Mouse (Mus musculus) CH12.LX (cell line): ENCODE data around the gene Ank3. TPM values are rescaled to one million over a fixed set of nuclear protein-coding genes. Genes with fewer than 3 reads are reported as not detected.

Experiments used
- DNase-seq: peaks from one replicate; pipeline ENCODE4 v3.0.0-alpha.2; 2013; ENCODE audit errors: extremely low read depth
- H3K27ac ChIP-seq: 2 replicates; pipeline ENCODE4 v1.5.1; 2012; ENCODE audit warnings: low read depth, mild to moderate bottlenecking, control low read depth, moderate library complexity; ENCODE audit not compliant: insufficient read depth
- H3K27me3 ChIP-seq: replicated peaks from 2 replicates; pipeline ENCODE3; 2012; ENCODE audit warnings: inconsistent platforms
- H3K36me3 ChIP-seq, 2 experiments: replicated peaks in 1 of 2; 2 replicates each; pipeline versions ENCODE3 to v1.6.1; 2012; ENCODE audit warnings: inconsistent platforms in 1 of 2, low read length in 1 of 2, mild to moderate bottlenecking in 1 of 2, mixed read lengths in 1 of 2, moderate library complexity in 1 of 2; ENCODE audit not compliant: control insufficient read depth in 1 of 2, insufficient read depth in 1 of 2
- H3K4me1 ChIP-seq, 2 experiments: 2 replicates each; pipeline ENCODE4 v1.6.1; 2012; ENCODE audit warnings: inconsistent platforms in 1 of 2, moderate library complexity in 1 of 2; ENCODE audit not compliant: insufficient read depth in 2 of 2, control insufficient read depth in 1 of 2
- H3K4me2 ChIP-seq: 2 replicates; pipeline ENCODE4 v1.6.1; 2012; ENCODE audit warnings: low read depth, mild to moderate bottlenecking, control low read depth; ENCODE audit not compliant: poor library complexity, insufficient read depth, severe bottlenecking
- H3K4me3 ChIP-seq, 3 experiments: fragments of 150-350 bp in 1 of 3; sonication (generic) in 1 of 3; replicated peaks in 1 of 3; 2 replicates each; pipeline versions ENCODE3 to v1.5.1; 2011 to 2012; ENCODE audit warnings: low read depth in 2 of 3, low read length in 2 of 3, mild to moderate bottlenecking in 2 of 3, moderate library complexity in 2 of 3, control low read depth in 1 of 3, improper control_type of control experiment in 1 of 3, inconsistent platforms in 1 of 3, mixed read lengths in 1 of 3; ENCODE audit not compliant: poor library complexity in 1 of 3
- H3K79me2 ChIP-seq: replicated peaks from 2 replicates; pipeline ENCODE4 v1.6.1; 2012; ENCODE audit warnings: mild to moderate bottlenecking, moderate library complexity; ENCODE audit not compliant: control insufficient read depth, poor library complexity, insufficient read depth, severe bottlenecking; ENCODE audit errors: extremely low read depth
- H3K9ac ChIP-seq: 2 replicates; pipeline ENCODE4 v1.6.1; 2012; ENCODE audit warnings: low read depth, mild to moderate bottlenecking, control low read depth, moderate library complexity; ENCODE audit not compliant: insufficient read depth
- H3K9me3 ChIP-seq: replicated peaks from 2 replicates; pipeline ENCODE3; 2012; ENCODE audit warnings: low read length, inconsistent platforms, mixed read lengths
- CHD1 ChIP-seq: IDR thresholded peaks from 2 replicates; pipeline ENCODE4 v1.6.1; 2012; ENCODE audit warnings: low read depth, low read length, improper control_type of control experiment, inconsistent platforms
- CTCF ChIP-seq, 2 experiments: IDR thresholded peaks in 1 of 2; conservative IDR thresholded peaks in 1 of 2; 2 replicates each; pipeline ENCODE4 v1.5.1; 2011 to 2012; ENCODE audit warnings: low read depth in 2 of 2, low read length in 2 of 2, improper control_type of control experiment in 1 of 2, inconsistent platforms in 1 of 2, mild to moderate bottlenecking in 1 of 2, moderate library complexity in 1 of 2
- EP300 ChIP-seq: IDR thresholded peaks from 2 replicates; pipeline ENCODE4 v1.6.1; 2011; ENCODE audit warnings: low read length, improper control_type of control experiment
- GABPA ChIP-seq: IDR thresholded peaks from 2 replicates; pipeline ENCODE4 v1.6.1; 2012; ENCODE audit warnings: low read depth, low read length, improper control_type of control experiment, inconsistent platforms; ENCODE audit not compliant: insufficient replicate concordance
- IRF4 ChIP-seq: IDR thresholded peaks from 2 replicates; pipeline ENCODE4 v1.6.1; 2014; ENCODE audit warnings: low read depth, mild to moderate bottlenecking, inconsistent platforms, low read length, improper control_type of control experiment
- JUN ChIP-seq: IDR thresholded peaks from 2 replicates; pipeline ENCODE4 v1.6.1; 2011; ENCODE audit warnings: low read depth, mild to moderate bottlenecking, low read length, improper control_type of control experiment, moderate library complexity; ENCODE audit not compliant: insufficient read depth
- JUND ChIP-seq: conservative IDR thresholded peaks from 2 replicates; pipeline ENCODE4 v1.6.1; 2011; ENCODE audit warnings: low read depth, low read length, improper control_type of control experiment
- KAT2A ChIP-seq: IDR thresholded peaks from 2 replicates; pipeline ENCODE4 v1.6.1; 2012; ENCODE audit warnings: low read length, improper control_type of control experiment, inconsistent platforms; ENCODE audit not compliant: insufficient replicate concordance
- MAFK ChIP-seq: IDR thresholded peaks from 2 replicates; pipeline ENCODE4 v1.6.1; 2011; ENCODE audit warnings: low read length, improper control_type of control experiment; ENCODE audit not compliant: insufficient replicate concordance
- MAX ChIP-seq: IDR thresholded peaks from 2 replicates; pipeline ENCODE4 v1.6.1; 2011; ENCODE audit warnings: low read length, improper control_type of control experiment
- MXI1 ChIP-seq: IDR thresholded peaks from 2 replicates; pipeline ENCODE4 v1.6.1; 2011; ENCODE audit warnings: mild to moderate bottlenecking, low read depth, low read length, improper control_type of control experiment
- MYC ChIP-seq: IDR thresholded peaks from 2 replicates; pipeline ENCODE4 v1.6.1; 2011; ENCODE audit warnings: low read depth, mild to moderate bottlenecking, improper control_type of control experiment, low read length
- NELFE ChIP-seq: IDR thresholded peaks from 2 replicates; pipeline ENCODE4 v1.6.1; 2011; ENCODE audit warnings: low read depth, low read length, improper control_type of control experiment
- PAX5 ChIP-seq: IDR thresholded peaks from 2 replicates; pipeline ENCODE4 v1.6.1; 2012; ENCODE audit warnings: low read length, inconsistent platforms, mixed read lengths
- RAD21 ChIP-seq: IDR thresholded peaks from 2 replicates; pipeline ENCODE4 v1.6.1; 2011; ENCODE audit warnings: low read depth, mild to moderate bottlenecking, low read length, improper control_type of control experiment, moderate library complexity
- TBP ChIP-seq: conservative IDR thresholded peaks from 2 replicates; pipeline ENCODE4 v1.6.1; 2011; ENCODE audit warnings: low read depth, low read length, improper control_type of control experiment
- TCF12 ChIP-seq: IDR thresholded peaks from 2 replicates; pipeline ENCODE4 v1.6.1; 2014; ENCODE audit warnings: low read depth, mild to moderate bottlenecking, inconsistent platforms, low read length, improper control_type of control experiment
- USF1 ChIP-seq: IDR thresholded peaks from 2 replicates; pipeline ENCODE4 v1.6.1; 2014; ENCODE audit warnings: low read depth, mild to moderate bottlenecking, inconsistent platforms, low read length, improper control_type of control experiment
- ZKSCAN1 ChIP-seq: IDR thresholded peaks from 2 replicates; pipeline ENCODE4 v1.6.1; 2012; ENCODE audit warnings: low read depth, inconsistent platforms, low read length, improper control_type of control experiment, borderline replicate concordance
- ZMIZ1 ChIP-seq: IDR thresholded peaks from 2 replicates; pipeline ENCODE4 v1.6.1; 2012; ENCODE audit warnings: low read depth, mild to moderate bottlenecking, inconsistent platforms, low read length, improper control_type of control experiment
- dilution Hi-C: fragments of 300-500 bp; cut with MboI; formaldehyde crosslinking; loops from 2 replicates; pipeline ENCODE4 v1.14.3; 2020; ENCODE audit warnings: low sequenced_read_pairs; ENCODE audit not compliant: extremely low pct_unique_long_range_greater_than_20kb, extremely low pct_ligation_motif_present
- in situ Hi-C: fragments of 300-500 bp; cut with MboI; formaldehyde crosslinking; loops from 3 replicates; pipeline ENCODE4 v1.14.3; 2019; ENCODE audit warnings: low sequenced_read_pairs, low pct_ligation_motif_present, low pct_unique_long_range_greater_than_20kb, mixed read lengths
- polyA plus RNA-seq: library from polyadenylated mRNA; unstranded; fragments of >175 nt; gene quantifications from 2 replicates; pipeline ENCODE4 v1.2.1, GENCODE M21; 2012; ENCODE audit warnings: low read depth; ENCODE audit not compliant: insufficient read length
- total RNA-seq, 2 experiments: library from RNA; depleted of rRNA; stranded (reverse); fragments of 300-350 nt in 1 of 2; fragments of >200 nt in 1 of 2; gene quantifications; 2 replicates each; pipeline ENCODE4 v1.2.3; 2012 to 2014

Gene Ank3
- total and polyA plus RNA-seq, 3 experiments: 4.7 to 8.3 (median 6.2) TPM

DNA sequence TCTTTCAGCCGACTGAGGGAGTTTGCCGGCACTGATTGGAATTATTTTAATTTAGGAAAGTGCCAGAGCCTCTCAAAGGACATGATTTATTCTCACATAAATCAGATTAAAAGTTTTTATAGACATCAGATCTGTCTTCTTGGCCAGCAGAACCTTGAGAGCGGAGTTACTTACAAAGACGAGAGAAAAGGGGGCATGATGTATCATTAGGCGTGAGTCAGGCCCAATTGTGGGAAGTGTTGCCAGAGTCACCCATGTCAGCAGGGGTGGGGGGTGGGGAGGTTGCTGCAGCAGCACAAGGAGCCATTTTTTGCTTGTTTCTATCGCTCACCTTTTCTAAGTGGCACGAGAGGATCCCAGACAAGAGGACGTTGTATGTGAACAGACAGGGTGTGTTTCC, 172.8 kb downstream of the Ank3 start:
- in situ Hi-C loops: no loop called here
- no peaks in the 10 kb centered on the region for H3K27me3 ChIP-seq
- H3K9me3 ChIP-seq: no peaks in the 10 kb centered on the region
- H3K4me3 ChIP-seq: no peak overlapping the region
- TF ChIP-seq MAFK (no peak), PAX5 (no peak), KAT2A (no peak), ZMIZ1 (no peak), CHD1 (no peak)
- no peak overlapping the region for H3K9ac ChIP-seq
- peaks cover 0 to 7% of the 10 kb centered on the region in 2 experiments for H3K36me3 ChIP-seq
- no peak overlapping the region for H3K27ac ChIP-seq
- no peak for DNase-seq
- no peak overlapping the region for H3K4me2 ChIP-seq
- no peaks in the 10 kb centered on the region for H3K79me2 ChIP-seq
- dilution Hi-C loops: no loop called here
- H3K4me1 ChIP-seq: peaks cover 3 to 55% of the 10 kb centered on the region in 2 experiments; a peak in 2 of 4 replicates

DNA sequence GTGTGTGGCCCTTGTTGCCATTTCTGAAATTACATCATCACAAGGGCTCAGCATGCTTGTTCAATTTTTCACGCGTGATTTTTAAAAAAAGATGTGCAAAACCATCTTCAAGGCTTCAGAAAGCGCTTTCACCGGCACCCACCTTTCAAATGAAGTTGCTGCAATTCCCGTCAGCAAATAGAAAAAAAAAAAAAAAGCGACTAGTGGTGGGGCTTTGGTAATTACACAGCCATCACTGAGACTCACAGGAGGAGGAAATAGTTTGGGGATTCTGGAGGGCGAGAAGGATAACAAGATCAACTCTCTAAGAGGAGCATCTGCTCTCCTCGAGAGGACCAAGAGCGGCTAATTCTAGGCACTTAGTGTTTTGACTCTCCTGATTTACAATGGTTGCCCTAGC, 173.4 kb downstream of the Ank3 start:
- no peak for TF ChIP-seq KAT2A
- TF ChIP-seq JUN: no peak
- no peak for TF ChIP-seq USF1
- TF ChIP-seq NELFE: no peak
- no peak for TF ChIP-seq TCF12
- TF ChIP-seq PAX5: no peak
- no peak for TF ChIP-seq MYC
- no peak for TF ChIP-seq ZKSCAN1
- TF ChIP-seq TBP: no peak
- no peak for TF ChIP-seq EP300
- TF ChIP-seq IRF4: no peak
- TF ChIP-seq CTCF (conservative IDR thresholded peaks at IDR 0.05 in 1 of 2, IDR thresholded peaks at IDR 0.05 in 1 of 2; ENCODE audit: low read depth in 2 of 2, low read length in 2 of 2): no peak
- TF ChIP-seq JUND: no peak
- no peak for TF ChIP-seq RAD21
- TF ChIP-seq MXI1: no peak
- TF ChIP-seq GABPA: no peak
- no peak for TF ChIP-seq MAX
- no peak overlapping the region for H3K4me3 ChIP-seq
- no peak overlapping the region for H3K27ac ChIP-seq
- H3K4me1 ChIP-seq: peaks cover 3 to 55% of the 10 kb centered on the region in 2 experiments; a peak in 2 of 4 replicates
- no peaks in the 10 kb centered on the region for H3K9me3 ChIP-seq
- H3K36me3 ChIP-seq: peaks cover 0 to 9% of the 10 kb centered on the region in 2 experiments
- no peak for DNase-seq
- no peak overlapping the region for H3K9ac ChIP-seq
- no peak overlapping the region for H3K4me2 ChIP-seq
- dilution Hi-C loops (no loop called here), in situ Hi-C loops (no loop called here)
- H3K27me3 ChIP-seq: no peaks in the 10 kb centered on the region
- no peaks in the 10 kb centered on the region for H3K79me2 ChIP-seq
